Mouse (Mus musculus) liver, adult 2 months (tissue): Measurements from ENCODE around the gene Zp3r.

Source experiments
- CTCF ChIP-seq: fragments of 200-500 bp; IDR thresholded peaks from 2 replicates; pipeline ENCODE4 v1.5.1; 2011; ENCODE audit warnings: low read depth, low read length, control low read depth
- POLR2A ChIP-seq: fragments of 200-500 bp; IDR thresholded peaks from 2 replicates; pipeline ENCODE4 v1.6.1; 2011; ENCODE audit warnings: low read length, control low read depth; ENCODE audit not compliant: insufficient read depth; ENCODE audit errors: extremely low read depth

GRCm38 (mm10) chr1:130661454-130661853 is 32.0 kb upstream of the Zp3r start, which contains the start of gene C4bp:
- TF ChIP-seq POLR2A (no peak), CTCF (no peak)
